Mouse (Mus musculus) testis, postnatal 14 days (tissue): ENCODE results near the gene Gtf2ird2.

Source experiments
- DNase-seq: peaks from one replicate; pipeline ENCODE4 v3.0.0; 2021; ENCODE audit warnings: low spot score

Gene Gtf2ird2

DNA sequence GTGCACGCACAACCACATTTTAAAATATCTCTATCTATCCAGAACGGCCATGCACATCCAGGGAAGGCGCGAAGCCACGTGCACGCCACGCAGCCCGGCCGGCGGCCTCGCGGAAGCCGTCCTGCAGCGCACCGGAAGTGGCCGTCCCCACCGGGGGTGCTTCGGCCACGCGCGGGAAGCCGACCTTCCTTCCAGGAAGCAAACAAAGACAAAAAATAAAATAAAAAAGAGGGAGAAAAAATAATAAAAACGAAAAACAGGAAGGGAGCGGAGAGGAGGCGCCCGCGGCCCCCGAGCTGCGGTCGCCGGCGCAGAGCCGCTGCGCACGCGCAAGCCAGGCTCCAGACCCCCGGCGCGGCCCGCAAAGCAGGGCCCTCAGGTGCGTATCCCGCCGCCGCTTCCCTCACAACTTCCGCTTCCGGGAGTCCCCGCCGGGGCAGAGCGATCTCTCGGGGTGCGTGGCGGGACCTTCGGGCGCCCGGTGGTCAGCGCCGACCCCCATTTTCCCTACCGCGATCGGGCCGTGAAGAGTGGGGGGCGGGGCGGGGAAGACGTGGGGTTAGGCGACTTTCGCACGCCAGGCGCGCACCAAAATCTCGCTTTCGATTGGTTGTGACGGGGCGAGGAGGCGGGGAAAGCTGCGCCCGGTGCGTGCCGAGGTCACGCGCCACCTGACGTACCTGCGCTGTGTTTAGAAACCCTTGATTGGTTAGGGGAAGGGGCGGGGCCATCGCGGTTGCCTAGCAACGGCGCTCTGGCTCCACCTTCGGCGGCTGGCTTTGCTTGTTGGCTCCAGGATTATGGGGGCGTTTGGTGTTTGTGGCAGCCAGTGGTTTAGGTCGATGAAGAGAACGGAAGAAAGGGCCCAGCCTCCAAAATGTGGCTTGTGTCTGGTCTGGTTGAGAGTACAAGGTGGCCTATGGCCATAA is at the start of gene Gtf2ird2:
Gene Gtf2ird2, plus strand, starts transcription at position 140 of the 929 bp plus-strand sequence.
- peak; percentile 99 for DNase-seq

DNA sequence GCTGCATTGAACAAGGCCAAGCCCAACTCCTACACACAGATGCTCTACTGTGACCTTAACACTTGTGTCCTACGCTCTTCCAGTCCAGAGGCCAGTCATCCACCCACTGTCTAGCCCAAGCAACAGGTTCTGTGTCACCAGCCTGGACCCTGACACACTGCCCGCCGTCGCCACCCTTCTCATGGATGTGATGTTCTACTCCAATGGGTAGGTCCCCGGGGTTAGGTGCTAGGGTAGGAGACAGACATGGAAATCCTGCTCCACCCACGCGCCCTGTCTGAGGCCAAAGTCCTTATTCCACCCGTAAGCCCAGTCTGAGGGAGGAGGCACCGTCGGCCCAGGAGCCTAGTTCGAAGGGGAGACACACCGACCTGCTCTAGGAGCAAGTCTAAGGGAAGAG is 47.8 kb upstream of the Gtf2ird2 start:
- DNase-seq: no peak

DNA sequence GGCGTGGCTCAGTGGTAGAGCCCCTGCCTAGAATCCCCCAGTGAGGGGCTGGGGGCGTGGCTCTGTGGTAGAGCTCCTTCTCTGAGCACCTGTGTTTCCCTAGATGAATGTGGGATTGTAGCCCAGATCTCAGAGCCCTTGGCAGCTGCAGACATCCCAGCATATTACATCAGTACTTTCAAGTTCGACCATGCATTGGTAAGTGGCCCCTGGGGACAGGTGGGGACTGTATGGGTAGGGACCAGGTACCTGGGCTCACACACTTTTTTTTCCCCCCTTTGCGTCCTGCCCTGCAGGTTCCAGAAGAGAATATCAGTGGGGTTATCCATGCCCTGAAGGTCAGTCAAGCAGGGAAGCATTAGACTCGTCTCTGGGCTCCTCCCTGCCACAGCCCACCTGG is 45.9 kb upstream of the Gtf2ird2 start:
- DNase-seq: no peak

DNA sequence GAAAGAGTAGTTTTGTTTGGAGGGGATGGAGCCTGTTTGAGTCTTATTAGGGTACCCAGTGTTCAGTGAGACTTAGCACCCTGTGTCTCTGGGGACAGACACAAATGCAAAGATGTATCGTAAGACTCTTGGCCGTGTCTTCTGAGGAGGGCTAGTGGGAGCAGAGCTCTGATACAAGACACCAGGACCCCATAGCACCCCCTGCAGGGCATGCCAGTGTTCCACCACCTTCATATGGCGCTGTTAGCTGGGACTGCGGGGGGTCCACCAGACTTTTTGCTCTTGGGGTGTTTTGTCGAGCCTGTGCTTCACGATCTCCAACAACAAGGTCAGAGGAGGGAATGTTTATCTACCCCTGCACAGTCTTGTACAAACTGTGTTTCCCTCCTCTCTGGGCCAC is 44.4 kb upstream of the Gtf2ird2 start:
- DNase-seq: no peak

DNA sequence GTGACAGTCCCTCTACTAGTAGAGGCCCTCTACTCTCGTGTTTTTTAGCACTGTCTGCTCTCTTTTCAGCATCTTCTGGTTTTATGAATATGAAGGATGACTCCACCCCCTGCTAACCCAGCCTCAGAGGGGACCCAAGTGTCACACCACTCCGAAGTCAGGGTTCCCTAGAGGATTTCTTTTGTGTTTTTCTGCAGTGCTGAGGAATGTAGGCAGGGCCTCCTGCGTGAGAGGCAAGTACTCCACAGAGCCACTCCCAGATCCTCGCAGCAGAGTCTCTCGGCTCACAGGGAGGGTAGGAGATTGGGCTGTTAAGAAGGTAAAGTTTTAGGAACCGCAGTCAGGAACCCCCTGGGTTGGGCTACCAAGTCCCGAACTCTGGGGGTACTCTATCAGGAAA is 42.6 kb upstream of the Gtf2ird2 start:
- no peak for DNase-seq

DNA sequence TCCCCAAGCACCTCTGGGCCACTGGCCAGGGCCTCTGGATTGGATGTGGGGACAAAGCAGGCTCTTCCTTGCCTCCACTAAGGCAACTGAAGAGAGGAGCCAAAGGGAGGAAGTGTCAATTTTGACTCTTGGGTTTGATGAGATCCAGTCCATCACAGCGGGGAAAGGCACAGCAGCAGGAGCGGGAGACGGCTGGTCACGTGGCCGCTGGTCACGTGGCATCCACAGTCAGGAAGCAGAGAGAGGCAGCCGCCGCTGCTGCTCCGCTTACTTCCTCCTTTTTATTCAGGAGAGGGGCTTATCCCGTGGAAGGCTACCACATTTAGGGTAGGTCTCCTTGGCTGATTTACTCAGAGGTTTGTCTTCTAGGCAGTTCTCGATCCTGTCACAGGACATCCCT is 41.4 kb upstream of the Gtf2ird2 start:
- peak; percentile 41 for DNase-seq

DNA sequence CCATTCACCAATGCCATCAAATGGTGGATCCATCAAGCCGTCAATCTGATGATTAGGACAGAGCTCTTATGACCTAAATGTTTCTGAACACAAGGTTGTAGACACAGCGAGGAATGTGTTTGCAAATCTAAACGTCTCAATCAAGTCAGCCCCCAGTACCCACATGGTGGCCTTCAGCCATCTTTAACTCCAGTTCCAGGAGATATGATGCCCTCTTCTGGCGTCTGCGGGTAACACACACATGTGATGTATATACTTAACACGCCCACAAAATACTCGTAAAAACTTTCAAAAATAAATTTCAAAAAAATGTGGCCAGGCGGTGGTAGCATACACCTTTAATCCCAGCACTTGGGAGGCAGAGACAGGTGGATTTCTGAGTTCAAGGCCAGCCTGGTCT is 38.8 kb upstream of the Gtf2ird2 start:
- DNase-seq: no peak

DNA sequence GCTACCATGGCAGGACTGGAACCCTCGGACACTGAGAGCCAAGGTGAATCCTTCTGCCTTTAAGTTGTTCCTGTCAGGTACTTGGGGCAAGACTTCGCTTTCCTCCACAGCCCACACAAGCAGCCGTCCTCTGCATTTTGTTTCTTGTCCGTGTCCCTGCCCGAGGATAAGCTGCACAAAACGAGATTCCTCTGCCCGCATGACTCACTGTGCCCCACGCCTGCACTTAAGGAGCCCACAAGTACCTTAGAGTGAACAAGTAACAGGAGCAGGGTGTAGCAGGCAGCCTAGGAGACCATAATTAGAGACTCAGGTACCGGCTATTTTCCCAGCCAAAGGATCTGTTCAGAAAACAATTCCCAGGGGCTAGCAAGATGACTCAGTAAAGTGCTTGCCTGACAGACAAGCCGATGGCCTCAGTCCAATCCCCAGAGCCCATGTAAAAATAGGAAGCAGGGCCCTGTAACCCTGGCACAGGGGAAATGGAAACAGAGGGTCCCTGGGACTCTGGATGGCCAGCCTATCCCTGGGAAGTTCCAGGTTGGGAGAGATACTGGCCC is 36.5 kb upstream of the Gtf2ird2 start:
- no peak for DNase-seq

DNA sequence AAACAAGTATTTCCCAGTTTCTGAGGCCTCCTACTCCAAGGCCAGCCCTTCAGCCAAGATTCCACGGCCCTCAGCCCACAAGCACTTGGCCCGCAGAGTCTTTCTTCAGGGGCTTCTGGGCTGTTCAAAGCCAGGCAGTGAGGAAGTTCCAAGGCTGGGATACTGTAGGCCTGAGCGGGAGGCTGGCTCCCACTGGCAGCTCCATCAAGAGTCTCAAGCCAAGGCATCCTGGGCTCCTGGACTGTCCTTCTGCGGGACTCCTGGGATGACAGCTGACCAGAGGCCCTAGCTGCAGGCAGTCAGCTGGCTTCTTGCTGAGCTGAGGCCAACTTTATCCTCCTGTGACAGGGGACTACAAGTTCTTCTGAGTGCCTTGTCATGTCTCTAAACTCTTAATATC is 35.7 kb upstream of the Gtf2ird2 start:
- no peak for DNase-seq

DNA sequence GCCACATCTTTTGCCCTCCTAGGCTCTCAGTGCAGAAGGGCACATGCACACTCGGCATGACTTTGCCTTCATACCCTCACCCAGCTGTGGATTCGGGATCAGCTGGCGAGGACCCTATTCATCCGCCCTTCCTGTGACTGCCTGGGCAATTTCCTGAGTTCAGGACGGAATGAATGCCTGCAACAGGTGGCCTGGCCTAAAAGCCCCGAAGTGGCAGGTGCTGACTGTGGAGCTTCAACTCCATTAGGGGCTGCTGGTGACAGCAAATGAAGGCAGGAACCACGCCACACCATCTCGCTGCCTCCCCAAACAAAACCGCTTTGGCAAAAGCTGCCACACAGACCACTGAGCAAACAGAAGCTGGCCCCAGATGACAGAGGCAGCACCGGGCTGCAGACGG is 31.9 kb upstream of the Gtf2ird2 start:
- no peak for DNase-seq

DNA sequence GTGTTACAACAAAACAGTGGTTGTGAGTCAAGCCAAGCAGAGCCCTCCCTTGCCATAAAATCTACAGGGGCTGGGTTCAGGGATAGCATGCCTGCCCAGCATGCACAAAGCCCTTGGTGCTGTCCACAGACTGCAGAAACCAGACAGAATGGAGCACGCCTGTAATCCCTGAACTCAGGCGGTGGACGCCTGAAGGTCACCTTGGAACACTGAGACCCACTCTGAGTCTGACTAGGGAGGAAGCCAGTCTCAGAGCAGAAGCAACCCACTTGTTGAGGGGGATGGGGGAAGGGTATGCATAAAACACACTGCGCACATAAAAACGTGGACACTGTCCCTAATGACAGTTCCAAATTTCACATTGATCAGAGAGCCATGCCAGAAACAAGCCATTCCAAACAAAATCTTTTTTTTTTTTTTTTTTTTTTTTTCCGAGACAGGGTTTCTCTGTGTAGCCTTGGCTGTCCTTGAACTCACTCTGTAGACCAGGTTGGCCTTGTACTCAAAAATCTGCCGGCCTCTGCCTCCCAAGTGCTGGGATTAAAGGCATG is 27.8 kb upstream of the Gtf2ird2 start:
- no peak for DNase-seq

DNA sequence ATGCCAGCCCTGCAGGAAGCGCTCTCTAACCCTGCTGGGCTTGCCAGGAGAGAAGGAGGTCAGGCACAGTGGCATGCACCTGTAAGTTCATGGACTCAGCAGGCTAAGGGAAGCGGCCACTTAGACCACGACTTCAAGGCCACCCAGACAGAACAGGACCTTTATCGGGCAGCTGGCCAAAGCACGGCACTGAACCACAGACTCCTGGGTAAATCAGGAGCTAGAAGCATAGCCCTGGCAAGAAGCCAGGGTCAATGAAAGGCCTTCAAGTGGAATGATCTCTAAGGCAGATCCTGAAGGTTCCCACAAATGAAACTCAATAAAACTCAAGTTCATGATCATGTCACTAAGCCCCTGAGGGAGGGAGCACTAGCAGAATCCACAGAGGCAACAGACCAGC is 19.1 kb upstream of the Gtf2ird2 start:
- DNase-seq: peak; percentile 42

DNA sequence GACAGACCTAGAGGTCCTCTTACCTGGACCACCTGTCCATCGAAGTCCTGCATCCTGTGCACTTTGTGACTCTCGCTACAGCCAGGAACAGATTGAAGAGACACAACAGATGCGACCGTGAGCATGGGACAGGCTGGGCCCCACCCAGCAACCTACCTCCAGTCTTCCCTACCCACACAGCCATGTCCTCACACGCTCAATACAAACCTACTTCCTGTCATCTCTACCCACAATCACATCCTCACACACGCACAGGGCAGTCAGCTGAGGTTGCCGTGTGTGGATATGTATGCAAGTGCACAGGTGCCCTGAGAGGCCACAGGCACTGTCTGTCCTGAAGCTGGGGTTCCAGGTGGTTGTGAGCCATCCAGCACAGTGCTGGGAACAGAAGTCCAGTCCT is 17.2 kb upstream of the Gtf2ird2 start:
- DNase-seq: no peak

DNA sequence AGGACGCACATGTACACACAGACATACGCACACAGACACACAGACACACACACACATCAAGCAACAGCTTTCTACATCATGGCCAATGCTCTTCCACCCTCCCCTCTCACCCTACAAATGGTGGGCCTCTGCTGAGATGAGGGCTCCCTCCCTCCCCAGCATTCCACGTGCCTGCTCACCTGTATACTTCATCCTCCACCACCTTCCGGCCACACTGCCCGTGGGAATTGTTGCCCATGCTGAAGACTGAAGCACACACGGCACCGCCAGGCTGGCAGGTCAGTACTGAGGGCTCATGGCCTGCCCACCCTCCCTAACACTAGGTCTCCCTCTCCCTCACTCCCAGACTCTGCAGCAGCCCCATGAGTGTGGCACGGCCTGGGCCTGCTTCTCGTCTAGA is 15.8 kb upstream of the Gtf2ird2 start:
- no peak for DNase-seq

DNA sequence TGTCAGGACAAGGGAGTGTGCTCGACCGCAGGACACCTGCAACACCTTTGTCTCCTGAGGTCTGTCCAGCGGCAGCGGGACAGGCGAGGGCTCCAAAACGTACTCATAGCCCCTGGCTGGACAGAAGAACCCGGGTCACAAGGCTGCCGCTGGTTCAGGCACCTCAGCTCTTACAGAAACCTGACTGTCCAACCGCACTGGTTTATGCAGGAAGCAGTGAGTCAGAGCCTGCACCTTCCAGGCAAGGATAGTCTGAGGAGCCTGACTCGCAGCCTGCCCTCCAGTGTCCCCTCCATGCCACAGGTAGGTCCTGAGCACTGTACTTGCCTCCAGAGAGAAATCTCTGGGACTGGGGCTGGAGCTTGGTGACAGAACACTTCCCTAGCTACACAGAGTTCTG is 14.6 kb upstream of the Gtf2ird2 start:
- no peak for DNase-seq

DNA sequence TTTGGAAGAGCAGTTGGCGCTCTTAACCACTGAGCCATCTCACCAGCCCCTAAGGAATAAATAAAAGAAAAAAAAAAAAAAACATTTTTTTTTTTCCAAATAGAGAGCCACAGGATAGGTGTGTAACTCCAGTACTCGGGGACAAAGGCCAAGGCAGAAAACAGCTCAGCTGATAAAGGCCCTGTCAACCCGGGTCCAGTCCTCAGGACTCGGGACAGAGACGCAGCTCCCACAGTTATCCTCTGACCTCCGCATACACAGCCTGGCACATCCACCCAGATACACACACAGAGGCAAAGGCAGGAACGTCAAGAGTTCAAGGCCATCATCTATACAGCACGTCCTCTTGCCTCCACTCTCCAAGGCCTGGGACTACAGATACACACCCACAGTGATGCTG is 13.7 kb upstream of the Gtf2ird2 start:
- DNase-seq: no peak

DNA sequence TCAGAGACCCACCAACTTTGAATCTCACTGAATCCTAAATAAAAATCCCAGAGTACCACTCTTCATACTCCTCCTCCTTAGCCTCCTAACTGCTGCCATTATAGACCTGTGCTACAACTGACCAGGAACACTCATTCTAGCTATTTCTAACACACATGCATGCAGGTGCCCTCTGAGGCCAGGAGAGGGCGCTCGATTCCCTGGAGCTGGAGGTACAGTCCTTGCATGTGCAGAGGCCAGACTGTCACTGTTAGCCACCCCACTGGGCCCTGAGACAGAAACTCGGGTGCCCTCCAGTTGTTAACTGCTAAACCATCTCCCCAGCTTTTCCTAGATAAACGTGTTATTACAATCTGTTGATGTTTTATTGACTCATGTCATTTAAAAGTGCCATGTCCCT is 10.6 kb upstream of the Gtf2ird2 start:
- DNase-seq: no peak

DNA sequence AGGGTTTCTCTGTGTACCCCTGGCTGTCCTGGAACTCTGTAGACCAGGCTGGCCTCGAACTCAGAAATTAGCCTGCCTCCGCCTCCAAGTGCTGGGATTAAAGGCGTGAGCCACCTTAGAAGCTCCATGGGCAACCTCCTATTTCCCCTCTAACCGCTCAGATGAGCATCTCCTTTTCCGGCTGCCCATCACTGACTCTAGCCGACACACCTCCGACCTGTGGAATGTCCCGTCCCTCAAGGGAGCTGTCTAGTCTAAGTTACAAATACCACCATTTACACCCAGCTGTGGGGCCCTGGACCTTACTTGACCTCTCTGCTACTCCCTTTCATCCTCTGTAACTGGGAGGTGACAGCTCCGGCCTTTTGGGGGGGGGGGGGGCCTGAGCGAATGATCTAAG is 8.1 kb upstream of the Gtf2ird2 start:
- DNase-seq: peak; percentile 28

DNA sequence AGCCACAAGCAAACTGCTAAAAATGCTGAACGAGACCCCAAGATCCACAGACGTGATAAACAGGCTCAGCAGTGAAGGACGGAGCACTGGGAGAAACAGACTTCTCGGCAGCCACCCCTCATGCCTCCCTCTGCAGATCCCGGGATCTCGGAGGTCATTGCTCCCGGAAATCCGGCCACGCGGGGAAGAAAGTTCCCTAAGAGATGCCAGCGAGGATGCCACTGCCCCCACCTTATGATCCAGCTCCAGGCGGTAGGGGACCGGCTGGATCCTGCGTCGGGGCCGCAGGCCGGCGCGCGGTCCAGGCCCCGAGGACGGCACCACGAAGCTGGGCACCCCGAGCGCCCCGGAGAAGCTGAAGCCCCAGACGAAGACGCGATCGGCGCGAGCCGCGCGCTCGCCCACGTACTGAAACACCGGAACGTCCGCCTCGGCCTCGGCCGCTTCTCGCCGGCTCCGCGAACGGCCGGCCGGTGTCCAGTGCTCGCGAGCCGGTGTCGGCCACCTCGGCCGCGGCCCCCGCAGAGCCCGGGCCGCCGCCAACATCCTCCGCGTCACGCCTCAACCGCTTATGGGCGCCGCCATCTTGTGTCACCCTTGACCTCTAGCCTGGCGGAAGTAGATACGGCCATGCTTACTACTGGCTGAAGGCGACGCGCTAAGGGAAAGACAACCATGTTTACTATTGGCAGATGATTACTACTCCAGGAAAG is 7.5 kb upstream of the Gtf2ird2 start, which contains the start of gene Rcc1l:
Gene Rcc1l, minus strand, starts transcription at position 606 of the 713 bp plus-strand sequence.
- peak; percentile 89 for DNase-seq

DNA sequence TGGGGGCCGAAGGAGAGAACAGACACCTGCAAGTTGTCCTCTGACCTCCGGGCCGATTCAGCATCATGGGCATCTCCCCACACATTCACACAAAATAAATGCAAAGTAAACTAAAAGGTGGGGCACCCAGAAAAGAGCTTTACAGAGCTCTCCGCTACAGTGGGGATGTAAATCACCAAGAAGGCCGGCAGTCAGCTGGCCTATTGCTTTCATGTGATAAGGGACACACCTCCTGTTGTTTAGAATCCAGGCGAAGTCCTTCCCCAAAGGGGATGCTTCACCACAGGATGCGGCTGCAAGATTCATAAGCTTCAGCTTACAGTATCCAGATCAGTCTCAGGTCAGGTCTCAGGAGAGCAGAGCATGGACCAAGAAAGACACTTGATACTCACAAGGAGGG is 5.3 kb upstream of the Gtf2ird2 start:
- no peak for DNase-seq

DNA sequence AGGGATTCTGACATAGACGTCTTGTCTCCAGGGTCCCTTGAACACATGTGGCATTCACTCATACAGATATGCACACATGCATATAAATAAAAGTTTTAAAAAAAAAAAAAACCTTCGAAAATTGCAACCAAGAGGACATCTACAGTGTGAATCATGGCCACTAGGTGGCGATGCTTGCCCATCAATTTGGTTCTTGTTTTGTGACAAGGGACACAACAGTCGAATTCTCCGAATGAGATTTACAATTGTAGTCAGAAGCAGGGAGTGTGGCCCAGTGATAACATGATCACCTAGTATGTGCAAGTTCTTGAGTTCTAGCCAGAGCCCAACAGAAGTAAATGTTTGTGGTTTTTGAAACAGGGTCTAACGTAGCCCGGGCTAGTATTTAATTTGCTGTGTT is 3.9 kb upstream of the Gtf2ird2 start:
- peak; percentile 49 for DNase-seq

DNA sequence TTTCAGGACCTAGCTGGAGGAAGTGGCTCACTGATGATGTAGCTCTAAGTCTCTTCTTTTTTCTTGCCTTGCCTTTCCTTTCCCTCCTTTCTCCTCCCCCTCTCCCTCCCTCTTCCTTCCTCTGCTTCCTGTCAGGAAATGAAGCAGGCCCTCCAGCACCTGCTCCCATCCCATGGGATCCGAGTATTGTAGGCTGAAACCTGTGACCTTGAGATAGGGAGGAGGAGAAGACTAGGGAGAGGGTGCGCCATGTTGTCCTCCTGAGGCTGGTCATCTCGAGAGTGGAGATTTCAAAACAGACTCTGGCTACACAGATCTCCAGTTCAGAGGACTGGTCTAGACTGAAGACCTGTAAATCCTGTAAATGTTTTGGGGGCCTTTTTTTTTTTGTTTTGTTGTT is 1.6 kb upstream of the Gtf2ird2 start:
- peak; percentile 30 for DNase-seq

DNA sequence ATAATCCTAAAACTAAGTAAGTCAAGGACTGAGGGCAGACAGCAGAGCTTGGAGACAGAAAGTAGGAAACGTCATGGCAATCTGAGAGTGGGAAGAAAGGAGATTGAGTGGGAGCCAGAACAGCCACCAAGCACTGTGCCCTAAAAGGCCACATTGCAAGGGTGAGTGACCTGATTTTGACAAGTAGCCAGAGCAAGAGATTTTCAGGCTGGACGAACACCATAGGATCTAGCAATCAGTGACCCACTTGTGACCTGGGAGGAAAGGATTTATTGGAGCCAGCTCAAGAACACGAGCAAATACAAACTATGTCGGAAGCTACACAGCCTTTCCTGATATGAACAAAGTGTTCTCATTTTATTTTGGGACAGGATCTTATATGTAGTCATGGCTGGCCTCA is 1.1 kb upstream of the Gtf2ird2 start:
- DNase-seq: peak; percentile 62
